Mouse (Mus musculus) heart, postnatal 0 days (tissue): ENCODE data around the gene Atg16l2. TPM values are rescaled to one million over a fixed set of nuclear protein-coding genes. Genes with fewer than 3 reads are reported as not detected.

Experiments used
- ATAC-seq: fragments of 200-750 bp; cut with Nextera tagmentation; 2 replicates; pipeline ENCODE4 v1.8.0; 2017; ENCODE audit warnings: low read depth, moderate number of reproducible peaks, moderate library complexity; ENCODE audit not compliant: insufficient read depth
- DNase-seq: peaks from one replicate; pipeline ENCODE4 v3.0.0-alpha.2; 2016; ENCODE audit warnings: low spot score
- H3K27ac ChIP-seq: fragments of 300-500 bp; sonication (generic); 2 replicates; pipeline ENCODE4 v1.5.1; 2014; ENCODE audit warnings: low read depth, mild to moderate bottlenecking
- H3K27me3 ChIP-seq: fragments of 300-500 bp; sonication (generic); 2 replicates; pipeline ENCODE4 v1.6.1; 2014; ENCODE audit warnings: low read length, mixed read lengths; ENCODE audit not compliant: control insufficient read depth, insufficient read depth
- H3K36me3 ChIP-seq: fragments of 300-500 bp; sonication (generic); replicated peaks from 2 replicates; pipeline ENCODE4 v1.6.1; 2014; ENCODE audit warnings: low read length, mixed read lengths; ENCODE audit not compliant: control insufficient read depth, insufficient read depth
- H3K4me1 ChIP-seq: fragments of 300-500 bp; sonication (generic); 2 replicates; pipeline ENCODE4 v1.6.1; 2014; ENCODE audit warnings: antibody characterized with exemption; ENCODE audit not compliant: control insufficient read depth, insufficient read depth
- H3K4me2 ChIP-seq: fragments of 300-500 bp; sonication (generic); 2 replicates; pipeline ENCODE4 v1.6.1; 2014; ENCODE audit warnings: low read depth, mild to moderate bottlenecking, low read length, moderate library complexity
- H3K4me3 ChIP-seq: fragments of 300-500 bp; sonication (generic); 2 replicates; pipeline ENCODE4 v1.5.1; 2014; ENCODE audit warnings: low read depth, low read length
- H3K9ac ChIP-seq: fragments of 300-500 bp; sonication (generic); replicated peaks from 2 replicates; pipeline ENCODE4 v1.6.1; 2014; ENCODE audit warnings: low read depth, low read length, mixed read lengths
- H3K9me3 ChIP-seq: fragments of 300-500 bp; sonication (generic); replicated peaks from 2 replicates; pipeline ENCODE4 v1.6.1; 2016; ENCODE audit warnings: low read length; ENCODE audit not compliant: control insufficient read depth
- CTCF ChIP-seq: IDR thresholded peaks from 2 replicates; pipeline ENCODE4 v1.5.1; 2016; ENCODE audit warnings: antibody characterized with exemption, control low read depth, low read depth
- EP300 ChIP-seq: IDR thresholded peaks from 2 replicates; pipeline ENCODE4 v1.6.1; 2016; ENCODE audit warnings: antibody characterized with exemption, low read depth
- WGBS: fragments of 180-500 bp; shearing (Covaris S2); extraction: QIAGEN DNeasy Blood & Tissue Kit; methylation state at CpG from one replicate; pipeline ENCODE4 v1.1.7; 2014; 5-methylcytosine and 5-hydroxymethylcytosine counted together
- polyA plus RNA-seq: library from polyadenylated mRNA; unstranded; fragments of >200 nt; fragmentation: Nextera tagmentation; extraction: Ambion mirVana; gene quantifications from 2 replicates; pipeline ENCODE4 v1.2.1, GENCODE M21; 2015
- total RNA-seq: library from RNA; depleted of rRNA; stranded (reverse); fragments of >200 nt; gene quantifications from 2 replicates; pipeline ENCODE4 v1.2.3, GENCODE M21; 2014; ENCODE audit warnings: low replicate concordance

Atg16l2 gene
- total and polyA plus RNA-seq, 2 experiments from 2014 or later, result 15.9 to 67.1 TPM

- H3K4me3 ChIP-seq, result 0 out of 2 replicates have a peak overlapping the region, but pooled peaks have one; percentile 15
- H3K27ac ChIP-seq, result no peak overlapping the region
- no peaks in the 10 kb centered on the region for H3K9me3 ChIP-seq
- H3K4me2 ChIP-seq, result peak overlapping the region; percentile 57
- TF ChIP-seq CTCF, result peak; percentile 51
- no peak for TF ChIP-seq EP300
- peaks cover 8% of the 10 kb centered on the region for H3K4me1 ChIP-seq
- 18% methylated on average over 35 of the region's 35 CpGs for WGBS
- peaks cover 25% of the 10 kb centered on the region for H3K36me3 ChIP-seq
- H3K27me3 ChIP-seq, result no peaks in the 10 kb centered on the region
- ATAC-seq (peak; percentile 69), DNase-seq (peak; percentile 74)
- no peak overlapping the region for H3K9ac ChIP-seq
These were observed 5.6 kb downstream of the Atg16l2 start for GRCm38 (mm10) chr7:101296252-101297022.

- Histone ChIP-seq H3K9ac (no peak overlapping the region), H3K9me3 (no peaks in the 10 kb centered on the region), H3K4me2 (no peak overlapping the region), H3K27me3 (no peaks in the 10 kb centered on the region), H3K4me3 (no peak overlapping the region), H3K27ac (no peak overlapping the region), H3K36me3 (peaks cover 25% of the 10 kb centered on the region), H3K4me1 (peaks cover 2% of the 10 kb centered on the region; the same call in 1 of the 2 replicates)
- TF ChIP-seq EP300 (no peak), CTCF (no peak)
- DNase-seq (no peak), ATAC-seq (no peak)
- WGBS, result 25% methylated on average over 1 of the region's 1 CpGs
These were observed 6.6 kb downstream of the Atg16l2 start for GRCm38 (mm10) chr7:101295438-101295837.

- 57% methylated on average over 4 of the region's 4 CpGs for WGBS
- H3K27ac ChIP-seq, result no peak overlapping the region
- no peak overlapping the region for H3K4me3 ChIP-seq
- peaks cover 42% of the 10 kb centered on the region for H3K36me3 ChIP-seq
- no peaks in the 10 kb centered on the region for H3K27me3 ChIP-seq
- no peak overlapping the region for H3K4me2 ChIP-seq
- ATAC-seq (no peak), DNase-seq (no peak)
- H3K9me3 ChIP-seq, result no peaks in the 10 kb centered on the region
- no peak overlapping the region for H3K9ac ChIP-seq
- TF ChIP-seq CTCF, result no peak
- no peak for TF ChIP-seq EP300
- peaks cover 2% of the 10 kb centered on the region; the same call in 1 of the 2 replicates for H3K4me1 ChIP-seq
These were observed 8.4 kb downstream of the Atg16l2 start for GRCm38 (mm10) chr7:101293611-101294010.

GRCm38 (mm10) chr7:101293138-101293537 is 8.9 kb downstream of the Atg16l2 start:
- H3K4me2 ChIP-seq, result no peak overlapping the region
- H3K27ac ChIP-seq, result no peak overlapping the region
- no peak for DNase-seq
- 62% methylated on average over 4 of the region's 4 CpGs for WGBS
- no peak overlapping the region for H3K9ac ChIP-seq
- H3K4me3 ChIP-seq, result no peak overlapping the region
- no peak for TF ChIP-seq EP300
- no peak for TF ChIP-seq CTCF
- no peak for ATAC-seq
- H3K36me3 ChIP-seq, result peaks cover 42% of the 10 kb centered on the region
- no peaks in the 10 kb centered on the region for H3K27me3 ChIP-seq
- no peaks in the 10 kb centered on the region for H3K9me3 ChIP-seq
- H3K4me1 ChIP-seq, result peaks cover 2% of the 10 kb centered on the region; the same call in 1 of the 2 replicates

GRCm38 (mm10) chr7:101292696-101293095 is 9.4 kb downstream of the Atg16l2 start:
- H3K4me3 ChIP-seq, result no peak overlapping the region
- 86% methylated on average over 1 of the region's 1 CpGs for WGBS
- H3K9ac ChIP-seq, result no peak overlapping the region
- no peaks in the 10 kb centered on the region for H3K27me3 ChIP-seq
- H3K36me3 ChIP-seq, result peaks cover 45% of the 10 kb centered on the region
- DNase-seq, result no peak
- H3K9me3 ChIP-seq, result no peaks in the 10 kb centered on the region
- H3K4me2 ChIP-seq, result no peak overlapping the region
- H3K27ac ChIP-seq, result no peak overlapping the region
- peaks cover 2% of the 10 kb centered on the region; the same call in 1 of the 2 replicates for H3K4me1 ChIP-seq
- TF ChIP-seq EP300 (no peak), CTCF (no peak)
- ATAC-seq, result no peak
